Mouse (Mus musculus) T-cell, adult 2 months (primary cell): Measurements from ENCODE around the gene Arid1b.

Experiments
- DNase-seq: peaks from one replicate; pipeline ENCODE4 v3.0.0; 2022; ENCODE audit warnings: low spot score

The Arid1b gene

GRCm38 (mm10) chr17:5213441-5213840, 219.3 kb downstream of the Arid1b start:
- DNase-seq = no peak

- DNase-seq = no peak
These were observed 221.2 kb downstream of the Arid1b start for GRCm38 (mm10) chr17:5215352-5215751.

GRCm38 (mm10) chr17:5216965-5217546, 222.9 kb downstream of the Arid1b start:
- no peak for DNase-seq

GRCm38 (mm10) chr17:5217852-5218845, 224.0 kb downstream of the Arid1b start:
- no peak for DNase-seq

GRCm38 (mm10) chr17:5218955-5219557, 224.9 kb downstream of the Arid1b start:
- no peak for DNase-seq

GRCm38 (mm10) chr17:5221041-5221440, 226.9 kb downstream of the Arid1b start:
- no peak for DNase-seq

- DNase-seq = no peak
These were observed 227.4 kb downstream of the Arid1b start for GRCm38 (mm10) chr17:5221558-5221957.

GRCm38 (mm10) chr17:5222827-5223226, 228.7 kb downstream of the Arid1b start:
- DNase-seq = no peak

- no peak for DNase-seq
These were observed 230.8 kb downstream of the Arid1b start for GRCm38 (mm10) chr17:5224932-5225331.

GRCm38 (mm10) chr17:5227136-5227535, 233.0 kb downstream of the Arid1b start:
- DNase-seq = no peak

- DNase-seq = no peak
These were observed 234.0 kb downstream of the Arid1b start for GRCm38 (mm10) chr17:5227950-5228615.

- no peak for DNase-seq
These were observed 234.6 kb downstream of the Arid1b start for GRCm38 (mm10) chr17:5228616-5229250.

- no peak for DNase-seq
These were observed 235.9 kb downstream of the Arid1b start for GRCm38 (mm10) chr17:5230063-5230462.

- DNase-seq = no peak
These were observed 238.0 kb downstream of the Arid1b start for GRCm38 (mm10) chr17:5232180-5232579.

GRCm38 (mm10) chr17:5233991-5234390, 239.9 kb downstream of the Arid1b start:
- DNase-seq = no peak

GRCm38 (mm10) chr17:5235057-5235456, 240.9 kb downstream of the Arid1b start:
- DNase-seq = no peak

GRCm38 (mm10) chr17:5237765-5238164, 243.6 kb downstream of the Arid1b start:
- DNase-seq = no peak

GRCm38 (mm10) chr17:5238387-5239245, 244.5 kb downstream of the Arid1b start:
- DNase-seq = peak; percentile 79

GRCm38 (mm10) chr17:5244526-5244925, 250.4 kb downstream of the Arid1b start:
- DNase-seq = no peak

- DNase-seq = no peak
These were observed 252.6 kb downstream of the Arid1b start for GRCm38 (mm10) chr17:5246688-5247087.

GRCm38 (mm10) chr17:5247247-5247646, 253.1 kb downstream of the Arid1b start:
- no peak for DNase-seq
